Mouse (Mus musculus) embryonic fibroblast, embryonic 13.5 days (primary cell): Measurements from ENCODE around the gene Slc38a2. TPM values are rescaled to one million over a fixed set of nuclear protein-coding genes. Genes with fewer than 3 reads are reported as not detected.

ENCODE experiments used
- H3K27ac ChIP-seq: 2 replicates; pipeline ENCODE4 v1.5.1; 2012; ENCODE audit warnings: low read length, control low read depth, inconsistent platforms; ENCODE audit not compliant: insufficient read depth
- H3K4me1 ChIP-seq: 2 replicates; pipeline ENCODE4 v1.6.1; 2011; ENCODE audit warnings: low read length; ENCODE audit not compliant: control insufficient read depth, insufficient read depth
- H3K4me3 ChIP-seq: 2 replicates; pipeline ENCODE4 v1.5.1; 2011; ENCODE audit warnings: mild to moderate bottlenecking, control low read depth, low read length; ENCODE audit not compliant: insufficient read depth
- CTCF ChIP-seq: IDR thresholded peaks from 2 replicates; pipeline ENCODE4 v1.5.1; 2011; ENCODE audit warnings: mild to moderate bottlenecking, control low read depth, low read length, moderate library complexity, borderline replicate concordance; ENCODE audit not compliant: insufficient read depth
- POLR2A ChIP-seq: IDR thresholded peaks from 2 replicates; pipeline ENCODE4 v1.6.1; 2011; ENCODE audit warnings: low read depth, mild to moderate bottlenecking, control low read depth, low read length, moderate library complexity
- polyA plus RNA-seq: library from polyadenylated mRNA; stranded (reverse); fragments of >200 nt; gene quantifications from 2 replicates; pipeline ENCODE4 v1.2.4, GENCODE M21; 2011; ENCODE audit warnings: low read depth; ENCODE audit not compliant: missing spikeins, insufficient read length

Gene Slc38a2
- polyA plus RNA-seq: 176 and 197 TPM in 2 replicates

DNA sequence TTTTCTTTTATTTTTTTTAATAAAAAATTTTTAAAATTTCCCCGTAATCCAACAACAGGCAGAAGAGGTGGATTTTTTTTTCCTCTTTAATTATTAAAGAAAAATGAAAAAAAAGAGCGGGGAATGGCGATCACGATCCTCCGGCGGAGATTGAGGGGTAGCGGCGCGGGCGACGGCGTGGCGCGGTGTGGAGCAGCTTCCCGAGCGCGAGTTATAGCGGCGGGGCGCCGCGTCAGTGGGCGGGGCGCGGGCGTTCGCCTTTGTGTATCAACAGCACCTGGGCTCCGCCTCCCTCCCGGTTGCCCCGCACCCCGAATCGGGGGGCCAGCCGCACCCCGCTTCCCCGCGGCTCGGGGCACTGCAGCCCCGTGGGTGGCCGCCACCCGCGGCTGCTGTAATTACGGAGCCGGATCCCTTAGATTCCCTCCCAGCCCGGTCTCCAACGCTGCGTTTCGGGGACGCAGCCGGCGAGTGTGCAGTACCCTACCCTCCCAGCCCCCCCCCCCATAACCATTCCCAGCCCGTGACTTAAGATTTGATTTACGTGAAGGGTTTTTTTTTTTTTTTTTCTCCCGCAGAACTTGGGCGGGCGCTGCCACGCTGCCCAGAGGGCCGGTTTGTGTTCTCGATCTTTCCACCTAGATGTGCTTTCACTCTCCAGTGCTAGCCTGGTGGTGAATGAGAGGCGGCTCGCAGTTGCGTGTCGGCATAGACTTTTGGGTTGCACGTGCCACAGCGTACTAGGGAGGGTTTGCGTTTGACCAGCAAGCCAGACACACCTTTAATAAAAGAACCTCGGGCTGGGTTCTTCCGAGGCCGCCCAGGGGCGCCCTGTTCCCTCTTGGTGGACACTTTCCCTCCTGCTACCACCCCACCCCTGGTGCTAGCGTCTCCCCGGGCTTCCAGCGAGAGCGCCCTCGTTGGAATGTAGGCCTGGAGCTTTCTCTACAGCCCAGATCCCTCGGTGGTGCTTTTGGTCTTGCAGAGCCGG lies at the start of gene Slc38a2:
Slc38a2 (minus strand) TSS at position 210 of the 991 bp plus-strand sequence.
- no peak for TF ChIP-seq CTCF
- peak; percentile 99 for TF ChIP-seq POLR2A
- Histone ChIP-seq H3K27ac (peak within 1 kb of the TSS; percentile 97), H3K4me1 (0 out of 2 replicates have a peak, but pooled peaks cover 7% of the 10 kb centered on the region), H3K4me3 (peak within 1 kb of the TSS; percentile 99)

DNA sequence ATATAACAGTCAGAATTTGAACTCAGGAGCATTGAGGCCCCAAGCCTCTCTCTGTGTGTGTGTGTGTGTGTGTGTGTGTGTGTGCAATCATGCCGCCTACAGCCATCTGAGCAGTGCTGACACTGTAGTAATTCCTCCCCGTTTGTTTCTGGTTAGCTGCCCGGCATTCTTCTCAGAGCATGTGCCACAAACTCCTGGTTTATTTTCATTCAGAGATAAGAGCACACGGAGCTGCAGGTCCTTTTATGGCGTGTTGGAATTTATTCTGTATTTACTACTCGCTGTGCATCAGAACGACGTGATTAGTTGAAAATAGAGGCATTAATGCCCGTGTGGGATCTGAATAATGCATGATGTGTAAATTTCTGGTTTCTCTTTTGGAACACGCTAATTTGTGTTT lies 49.6 kb upstream of the Slc38a2 start:
- TF ChIP-seq CTCF: no peak
- TF ChIP-seq POLR2A: no peak
- H3K27ac ChIP-seq: no peak overlapping the region

DNA sequence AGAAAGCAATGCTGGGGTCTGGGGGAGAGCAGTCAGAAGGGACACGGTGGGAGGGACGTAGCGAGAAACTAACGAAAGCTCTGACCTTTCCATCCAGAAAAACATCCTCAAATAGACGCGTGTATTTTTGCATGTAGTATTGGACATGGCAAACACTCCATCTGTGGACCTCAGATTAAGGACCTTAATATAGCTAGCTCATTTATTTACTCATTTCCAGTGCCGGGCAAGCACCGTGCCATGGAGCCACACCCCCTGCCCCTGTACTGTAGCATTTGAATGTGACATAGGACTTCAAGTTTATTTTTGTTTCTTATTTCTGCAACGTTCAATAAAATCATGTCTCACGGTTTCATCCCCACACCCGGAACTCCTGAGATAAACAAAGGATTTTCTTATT lies 48.0 kb upstream of the Slc38a2 start:
- H3K4me1 ChIP-seq: peaks cover 2% of the 10 kb centered on the region; the same call in 1 of the 2 replicates
- H3K27ac ChIP-seq: no peak overlapping the region
- H3K4me3 ChIP-seq: no peak overlapping the region
- no peak for TF ChIP-seq POLR2A
- no peak for TF ChIP-seq CTCF

More for the DNA sequence above, 49.6 kb upstream of the Slc38a2 start:
- Histone ChIP-seq H3K4me1 (peaks cover 2% of the 10 kb centered on the region; the same call in 1 of the 2 replicates), H3K4me3 (no peak overlapping the region)

DNA sequence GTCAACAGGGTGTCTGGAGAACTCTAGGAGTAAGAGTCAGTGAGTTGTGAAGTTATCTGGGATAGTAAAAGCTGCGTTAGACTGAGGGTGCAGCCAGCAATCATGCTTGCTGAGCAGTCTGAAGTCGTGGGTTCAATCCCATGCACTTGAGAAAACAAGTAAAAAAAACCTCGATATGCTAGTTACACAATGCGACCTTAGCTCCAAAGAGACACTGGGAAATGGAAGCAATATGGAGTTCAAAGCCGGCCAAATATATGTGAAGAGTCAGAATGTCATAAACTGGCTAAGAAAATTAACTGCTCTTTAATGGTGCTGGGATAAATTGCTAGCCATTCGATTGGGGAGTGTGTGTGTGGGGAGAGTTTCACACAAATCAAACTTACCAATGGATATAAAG lies 47.5 kb upstream of the Slc38a2 start:
- Histone ChIP-seq H3K4me1 (peaks cover 2% of the 10 kb centered on the region; the same call in 1 of the 2 replicates), H3K27ac (no peak overlapping the region), H3K4me3 (no peak overlapping the region)
- no peak for TF ChIP-seq POLR2A
- TF ChIP-seq CTCF: no peak

DNA sequence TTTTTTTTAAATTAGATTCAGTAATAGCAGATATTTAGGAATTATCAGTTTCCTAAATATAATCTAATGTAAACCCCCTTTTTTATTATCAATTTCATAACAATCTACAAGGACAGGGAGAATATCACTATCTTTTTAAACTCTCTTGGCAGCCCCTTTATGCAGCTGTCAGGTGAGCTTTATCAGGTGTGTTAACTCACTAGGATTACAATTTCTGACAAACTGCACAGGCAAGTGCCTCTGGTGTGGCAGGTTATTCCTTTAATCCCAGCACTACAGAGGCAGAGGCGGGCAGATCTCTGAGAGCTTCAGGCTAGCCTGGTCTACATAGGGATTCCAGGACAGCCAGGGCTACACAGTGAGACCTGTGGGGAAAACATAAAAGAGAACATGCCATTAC lies 45.8 kb upstream of the Slc38a2 start:
- Histone ChIP-seq H3K4me1 (peaks cover 2% of the 10 kb centered on the region; the same call in 1 of the 2 replicates), H3K4me3 (no peak overlapping the region), H3K27ac (no peak overlapping the region)
- TF ChIP-seq POLR2A (no peak), CTCF (no peak)

DNA sequence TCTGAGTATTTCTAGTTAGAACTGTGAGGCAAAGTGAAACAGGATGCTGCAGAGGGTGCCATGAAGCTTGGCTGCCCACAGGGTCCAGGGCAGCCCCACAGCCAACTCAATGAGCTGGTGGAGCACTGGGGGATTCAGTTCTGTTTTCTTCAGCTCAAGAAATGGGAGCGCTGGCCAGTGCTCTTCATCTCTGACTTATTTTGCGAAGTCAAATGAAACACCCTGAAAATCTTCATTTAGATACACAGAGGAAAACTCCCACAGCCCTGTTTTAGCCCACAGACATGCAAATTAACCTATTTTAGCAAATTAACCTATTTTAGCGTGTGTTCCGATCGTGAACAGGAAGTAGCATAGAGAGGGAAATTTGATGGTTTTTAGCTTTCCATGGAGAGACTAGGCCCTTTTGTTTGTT lies 45.4 kb upstream of the Slc38a2 start:
- Histone ChIP-seq H3K27ac (0 out of 2 replicates have a peak overlapping the region, but pooled peaks have one; percentile 2), H3K4me1 (peaks cover 2% of the 10 kb centered on the region; the same call in 1 of the 2 replicates), H3K4me3 (no peak overlapping the region)
- TF ChIP-seq CTCF (no peak), POLR2A (no peak)

DNA sequence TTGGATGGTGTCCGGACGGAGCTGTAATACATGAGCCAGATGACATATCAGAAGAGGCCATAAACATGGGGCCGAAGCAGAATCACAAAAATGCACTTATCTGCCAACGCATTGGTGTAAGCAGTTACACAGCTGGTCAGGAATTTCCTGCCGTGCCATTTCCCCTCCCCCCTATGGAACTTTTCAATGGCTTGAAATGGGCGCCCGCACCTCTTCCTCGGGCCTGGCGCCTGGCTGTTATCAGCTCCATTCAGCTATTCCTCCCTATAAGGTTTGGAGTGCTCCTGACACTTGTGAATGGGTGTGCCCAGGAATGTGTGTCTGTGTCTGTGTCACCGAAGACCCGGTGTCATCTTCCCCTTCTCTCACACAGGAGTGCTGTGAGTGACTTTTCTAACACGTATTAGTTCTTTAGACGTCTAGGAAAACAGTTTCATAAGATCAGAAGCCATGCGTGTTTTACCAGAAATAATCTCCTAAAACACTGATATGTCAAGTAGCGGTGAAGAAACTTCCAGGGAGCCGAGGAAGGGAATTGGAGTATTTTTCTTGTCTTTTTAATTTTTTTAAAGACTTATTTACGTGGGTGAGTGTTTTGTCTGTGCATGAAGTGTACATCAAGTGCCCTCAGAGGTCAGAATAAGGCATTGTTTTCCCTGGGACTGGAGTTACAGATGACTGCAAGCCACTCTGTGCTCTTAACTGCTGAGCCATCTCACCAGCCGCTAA lies 44.8 kb upstream of the Slc38a2 start:
- Histone ChIP-seq H3K27ac (peak overlapping the region; percentile 78), H3K4me3 (no peak overlapping the region), H3K4me1 (peaks cover 2% of the 10 kb centered on the region; the same call in 1 of the 2 replicates)
- TF ChIP-seq CTCF: no peak
- TF ChIP-seq POLR2A: no peak

DNA sequence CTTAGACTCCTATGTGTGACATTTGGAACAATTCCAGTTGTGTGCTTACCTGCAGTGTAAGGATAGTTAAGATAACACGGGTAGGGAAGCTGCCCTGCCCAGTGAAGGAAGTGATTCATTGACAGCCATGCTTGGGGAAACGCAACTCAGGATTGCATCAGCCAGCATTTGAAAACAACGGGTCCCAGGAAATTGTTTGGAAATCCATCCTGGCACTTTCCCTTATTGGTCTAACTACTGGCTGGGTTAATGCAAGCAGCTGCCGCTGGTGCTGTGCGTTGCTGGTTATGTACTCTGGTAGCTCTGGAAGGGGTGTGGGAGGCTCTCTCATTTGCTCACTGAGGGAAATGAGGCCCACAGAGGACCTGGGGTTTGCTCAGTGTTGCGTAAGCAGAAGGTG lies 43.7 kb upstream of the Slc38a2 start:
- TF ChIP-seq POLR2A: no peak
- no peak for TF ChIP-seq CTCF

DNA sequence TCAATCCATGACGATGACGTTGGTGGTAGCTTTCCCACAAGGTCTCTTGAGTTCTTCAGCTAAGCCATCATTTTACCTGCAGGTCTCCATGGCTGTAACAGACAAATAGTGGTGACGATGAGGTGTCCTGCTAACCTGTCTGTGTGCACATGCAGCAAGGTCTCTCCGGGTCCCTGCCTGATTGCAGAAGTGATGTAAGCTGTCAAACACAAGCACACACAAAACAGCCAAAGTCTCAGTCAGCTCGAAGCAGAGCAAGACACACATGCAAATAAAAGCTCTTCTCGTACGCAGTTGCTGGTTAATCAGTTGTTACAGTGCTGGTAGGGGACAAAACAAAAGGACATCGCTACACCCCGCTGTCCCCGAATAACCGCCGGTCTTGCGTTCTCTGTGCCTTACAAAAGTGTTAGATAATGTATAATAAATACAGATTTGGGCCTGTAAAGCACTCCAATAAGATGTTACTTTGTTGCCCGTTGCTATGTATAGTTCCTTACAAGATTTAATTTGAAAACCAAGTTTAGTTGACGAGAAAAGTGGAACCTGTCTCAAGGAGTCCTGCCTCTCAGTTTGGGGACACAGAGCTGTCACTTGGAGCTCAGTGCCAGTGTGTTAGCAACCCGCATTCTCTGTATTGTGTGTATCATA lies 43.2 kb upstream of the Slc38a2 start:
- 0 out of 2 replicates have a peak overlapping the region, but pooled peaks have one; percentile 17 for H3K27ac ChIP-seq

More for the DNA sequence above, 43.7 kb upstream of the Slc38a2 start:
- no peak overlapping the region for H3K4me3 ChIP-seq
- H3K4me1 ChIP-seq: peaks cover 2% of the 10 kb centered on the region; the same call in 1 of the 2 replicates
- H3K27ac ChIP-seq: peak overlapping the region; percentile 78

More for the DNA sequence above, 43.2 kb upstream of the Slc38a2 start:
- H3K4me1 ChIP-seq: peaks cover 2% of the 10 kb centered on the region; the same call in 1 of the 2 replicates
- TF ChIP-seq CTCF (no peak), POLR2A (no peak)
- H3K4me3 ChIP-seq: no peak overlapping the region
